Mouse (Mus musculus) neural tube, embryonic 12.5 days (tissue): ENCODE measurements around the gene Bgn. TPM values are rescaled to one million over a fixed set of nuclear protein-coding genes. Genes with fewer than 3 reads are reported as not detected.
A peak's percentile ranks its signal among the peaks of the same experiment; 100 is the strongest.

Experiments used
- ATAC-seq: fragments of 200-750 bp; cut with Nextera tagmentation; 2 replicates; pipeline ENCODE4 v1.8.0; 2017; ENCODE audit warnings: low read depth, mild to moderate bottlenecking, moderate TSS enrichment, moderate library complexity; ENCODE audit not compliant: low FRiP score
- H3K27ac ChIP-seq: fragments of 300-500 bp; sonication (generic); 2 replicates; pipeline ENCODE4 v1.5.1; 2016
- H3K27me3 ChIP-seq: fragments of 300-500 bp; sonication (generic); replicated peaks from 2 replicates; pipeline ENCODE4 v1.6.1; 2016; ENCODE audit warnings: mild to moderate bottlenecking
- H3K36me3 ChIP-seq: fragments of 300-500 bp; sonication (generic); 2 replicates; pipeline ENCODE4 v1.6.1; 2016; ENCODE audit warnings: mild to moderate bottlenecking
- H3K4me1 ChIP-seq: fragments of 300-500 bp; sonication (generic); 2 replicates; pipeline ENCODE4 v1.6.1; 2016
- H3K4me2 ChIP-seq: fragments of 300-500 bp; sonication (generic); replicated peaks from 2 replicates; pipeline ENCODE4 v1.6.1; 2016; ENCODE audit warnings: mild to moderate bottlenecking
- H3K4me3 ChIP-seq: fragments of 300-500 bp; sonication (generic); 2 replicates; pipeline ENCODE4 v1.5.1; 2016
- H3K9ac ChIP-seq: fragments of 300-500 bp; sonication (generic); 2 replicates; pipeline ENCODE4 v1.6.1; 2016; ENCODE audit warnings: mild to moderate bottlenecking
- H3K9me3 ChIP-seq: fragments of 300-500 bp; sonication (generic); 2 replicates; pipeline ENCODE4 v1.6.1; 2016; ENCODE audit warnings: mild to moderate bottlenecking
- WGBS: fragments of 180-500 bp; shearing (Covaris S2); methylation state at CpG from one replicate; pipeline ENCODE4 v1.1.7; 2016; 5-methylcytosine and 5-hydroxymethylcytosine counted together
- polyA plus RNA-seq: library from polyadenylated mRNA; unstranded; fragments of >200 nt; fragmentation: Nextera tagmentation; extraction: Ambion mirVana; gene quantifications from 2 replicates; pipeline ENCODE4 v1.2.1, GENCODE M21; 2016

The Bgn gene
- polyA plus RNA-seq, 1 experiment from 2014 or later = 28.6 TPM

GRCm38 (mm10) chrX:73505130-73505735 lies 21.8 kb downstream of the Bgn start:
- 67% methylated on average over 5 of the region's 5 CpGs for whole genome bisulfite sequencing
- peaks cover 30% of the 10 kb centered on the region for H3K27me3 ChIP-seq
- H3K4me2 ChIP-seq = no peak overlapping the region
- no peak overlapping the region for H3K9ac ChIP-seq
- no peaks in the 10 kb centered on the region for H3K4me1 ChIP-seq
- no peak overlapping the region for H3K4me3 ChIP-seq
- H3K9me3 ChIP-seq = no peaks in the 10 kb centered on the region
- no peaks in the 10 kb centered on the region for H3K36me3 ChIP-seq
- H3K27ac ChIP-seq = no peak overlapping the region
- ATAC-seq = no peak

- Histone ChIP-seq H3K36me3 (no peaks in the 10 kb centered on the region), H3K9ac (no peak overlapping the region), H3K27me3 (peaks cover 30% of the 10 kb centered on the region), H3K9me3 (no peaks in the 10 kb centered on the region), H3K4me3 (no peak overlapping the region), H3K27ac (no peak overlapping the region), H3K4me1 (no peaks in the 10 kb centered on the region), H3K4me2 (no peak overlapping the region)
- no peak for ATAC-seq
- WGBS = 85% methylated on average over 4 of the region's 4 CpGs
Measured at GRCm38 (mm10) chrX:73506577-73506976, 23.2 kb downstream of the Bgn start.

GRCm38 (mm10) chrX:73509209-73509608 lies 25.8 kb downstream of the Bgn start:
- no peak for ATAC-seq
- H3K9ac ChIP-seq = no peak overlapping the region
- no peak overlapping the region for H3K4me2 ChIP-seq
- no peaks in the 10 kb centered on the region for H3K36me3 ChIP-seq
- no peak overlapping the region for H3K27ac ChIP-seq
- no peak overlapping the region for H3K4me3 ChIP-seq
- no peaks in the 10 kb centered on the region for H3K4me1 ChIP-seq
- 72% methylated on average over 3 of the region's 3 CpGs for WGBS
- no peaks in the 10 kb centered on the region for H3K9me3 ChIP-seq
- H3K27me3 ChIP-seq = peaks cover 7% of the 10 kb centered on the region; the same call in 1 of the 2 replicates

- H3K4me3 ChIP-seq = no peak overlapping the region
- no peak overlapping the region for H3K4me2 ChIP-seq
- H3K27ac ChIP-seq = no peak overlapping the region
- ATAC-seq = no peak
- no peaks in the 10 kb centered on the region for H3K4me1 ChIP-seq
- H3K27me3 ChIP-seq = no peaks in the 10 kb centered on the region
- H3K9me3 ChIP-seq = no peaks in the 10 kb centered on the region
- no peak overlapping the region for H3K9ac ChIP-seq
- 23% methylated on average over 3 of the region's 3 CpGs for WGBS
- H3K36me3 ChIP-seq = no peaks in the 10 kb centered on the region
Measured at GRCm38 (mm10) chrX:73512904-73513303, 29.5 kb downstream of the Bgn start.

- WGBS = 59% methylated on average over 4 of the region's 4 CpGs
- Histone ChIP-seq H3K9me3 (no peaks in the 10 kb centered on the region), H3K4me2 (no peak overlapping the region), H3K27me3 (no peaks in the 10 kb centered on the region), H3K27ac (no peak overlapping the region), H3K9ac (no peak overlapping the region), H3K4me1 (no peaks in the 10 kb centered on the region), H3K36me3 (no peaks in the 10 kb centered on the region), H3K4me3 (no peak overlapping the region)
- ATAC-seq = no peak
Measured at GRCm38 (mm10) chrX:73516556-73516955, 33.2 kb downstream of the Bgn start.

GRCm38 (mm10) chrX:73517060-73517600 lies 33.7 kb downstream of the Bgn start:
- no peak overlapping the region for H3K9ac ChIP-seq

GRCm38 (mm10) chrX:73520692-73521091 lies 37.3 kb downstream of the Bgn start:
- 85% methylated on average over 3 of the region's 3 CpGs for WGBS
- H3K4me2 ChIP-seq = no peak overlapping the region
- no peak for ATAC-seq
- H3K4me1 ChIP-seq = no peaks in the 10 kb centered on the region
- H3K4me3 ChIP-seq = no peak overlapping the region
- no peak overlapping the region for H3K27ac ChIP-seq
- H3K9me3 ChIP-seq = no peaks in the 10 kb centered on the region
- H3K9ac ChIP-seq = no peak overlapping the region
- no peaks in the 10 kb centered on the region for H3K27me3 ChIP-seq
- H3K36me3 ChIP-seq = no peaks in the 10 kb centered on the region

More at GRCm38 (mm10) chrX:73517060-73517600, 33.7 kb downstream of the Bgn start:
- ATAC-seq = no peak
- Histone ChIP-seq H3K36me3 (no peaks in the 10 kb centered on the region), H3K4me3 (no peak overlapping the region), H3K9me3 (no peaks in the 10 kb centered on the region), H3K4me2 (no peak overlapping the region), H3K27me3 (no peaks in the 10 kb centered on the region), H3K4me1 (no peaks in the 10 kb centered on the region), H3K27ac (no peak overlapping the region)

- H3K4me1 ChIP-seq = no peaks in the 10 kb centered on the region
Measured at GRCm38 (mm10) chrX:73524318-73525222, 41.2 kb downstream of the Bgn start.

GRCm38 (mm10) chrX:73525223-73526140 lies 42.1 kb downstream of the Bgn start:
- no peaks in the 10 kb centered on the region for H3K36me3 ChIP-seq
- no peak overlapping the region for H3K27ac ChIP-seq
- H3K27me3 ChIP-seq = no peaks in the 10 kb centered on the region
- WGBS = 88% methylated on average over 9 of the region's 9 CpGs
- no peak overlapping the region for H3K4me2 ChIP-seq
- H3K9me3 ChIP-seq = no peaks in the 10 kb centered on the region
- ATAC-seq = no peak
- H3K9ac ChIP-seq = no peak overlapping the region
- H3K4me3 ChIP-seq = no peak overlapping the region
- no peaks in the 10 kb centered on the region for H3K4me1 ChIP-seq

More at GRCm38 (mm10) chrX:73524318-73525222, 41.2 kb downstream of the Bgn start:
- Histone ChIP-seq H3K4me2 (no peak overlapping the region), H3K27ac (no peak overlapping the region), H3K36me3 (no peaks in the 10 kb centered on the region), H3K27me3 (no peaks in the 10 kb centered on the region), H3K9me3 (no peaks in the 10 kb centered on the region), H3K9ac (no peak overlapping the region), H3K4me3 (no peak overlapping the region)
- peak; percentile 76 for ATAC-seq
- 62% methylated on average over 9 of the region's 9 CpGs for WGBS

GRCm38 (mm10) chrX:73526410-73526887 lies 43.0 kb downstream of the Bgn start:
- no peak overlapping the region for H3K27ac ChIP-seq
- no peak for ATAC-seq
- no peaks in the 10 kb centered on the region for H3K4me1 ChIP-seq
- no peak overlapping the region for H3K4me2 ChIP-seq
- whole genome bisulfite sequencing = 61% methylated on average over 3 of the region's 3 CpGs
- H3K27me3 ChIP-seq = no peaks in the 10 kb centered on the region
- no peaks in the 10 kb centered on the region for H3K36me3 ChIP-seq
- H3K9ac ChIP-seq = no peak overlapping the region
- no peaks in the 10 kb centered on the region for H3K9me3 ChIP-seq
- no peak overlapping the region for H3K4me3 ChIP-seq

- H3K4me1 ChIP-seq = no peaks in the 10 kb centered on the region
- no peaks in the 10 kb centered on the region for H3K36me3 ChIP-seq
- 85% methylated on average over 7 of the region's 7 CpGs for WGBS
- H3K27ac ChIP-seq = no peak overlapping the region
- no peak overlapping the region for H3K4me3 ChIP-seq
- no peaks in the 10 kb centered on the region for H3K9me3 ChIP-seq
- H3K4me2 ChIP-seq = no peak overlapping the region
- no peak for ATAC-seq
- no peaks in the 10 kb centered on the region for H3K27me3 ChIP-seq
- no peak overlapping the region for H3K9ac ChIP-seq
Measured at GRCm38 (mm10) chrX:73537875-73538274, 54.5 kb downstream of the Bgn start.
